Mouse (Mus musculus) spleen, postnatal 0 days (tissue): ENCODE results near the gene Zfp867. TPM values are rescaled to one million over a fixed set of nuclear protein-coding genes. Genes with fewer than 3 reads are reported as not detected.

Experiments
- polyA plus RNA-seq: library from polyadenylated mRNA; unstranded; fragments of >200 nt; fragmentation: Nextera tagmentation; extraction: Ambion mirVana; gene quantifications from 2 replicates; pipeline ENCODE4 v1.2.1, GENCODE M21; 2015

Gene Zfp867
- polyA plus RNA-seq, result 1.6 and 2.5 TPM in 2 replicates

DNA sequence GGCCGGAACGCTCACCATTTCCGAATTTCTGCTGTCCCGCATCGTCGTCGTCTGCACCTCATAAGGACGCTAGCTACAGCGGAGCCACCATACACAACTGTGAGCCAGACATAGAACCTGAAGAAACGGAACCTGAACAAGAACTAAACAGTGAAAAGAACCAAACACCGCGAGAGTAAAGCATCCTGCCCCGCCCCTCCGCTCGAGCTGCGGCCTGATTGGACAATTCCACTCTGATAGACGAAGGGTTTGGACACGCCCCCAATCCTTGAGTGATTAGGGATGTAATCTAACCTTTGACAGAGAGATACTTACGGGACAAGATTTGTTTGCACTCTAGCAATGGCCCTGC is at the start of gene Zfp867:
Zfp867 (minus strand) TSS at position 149 of the 352 bp plus-strand sequence.

DNA sequence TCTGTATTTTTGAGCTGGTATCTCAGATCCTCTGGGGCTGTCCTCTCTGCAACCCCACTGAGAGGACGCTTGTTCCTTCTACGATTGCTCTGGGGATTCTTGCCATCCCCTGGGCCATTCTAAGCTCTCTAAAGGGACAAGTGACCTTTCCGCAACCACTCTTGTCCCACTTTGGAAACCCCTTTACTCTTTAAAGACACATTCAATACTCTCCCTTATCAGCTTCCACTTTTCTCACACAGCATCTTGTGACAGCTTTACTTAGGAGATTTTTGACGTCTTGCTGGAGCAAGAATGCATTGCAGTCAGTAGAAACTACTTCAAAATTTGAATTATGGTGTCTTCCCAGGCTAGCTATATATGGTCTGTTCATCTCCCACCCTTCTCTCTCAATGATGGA is 21.2 kb downstream of the Zfp867 start, which contains the start of gene Snap47:
Snap47 (minus strand) TSS at position 101 of the 400 bp plus-strand sequence.

DNA sequence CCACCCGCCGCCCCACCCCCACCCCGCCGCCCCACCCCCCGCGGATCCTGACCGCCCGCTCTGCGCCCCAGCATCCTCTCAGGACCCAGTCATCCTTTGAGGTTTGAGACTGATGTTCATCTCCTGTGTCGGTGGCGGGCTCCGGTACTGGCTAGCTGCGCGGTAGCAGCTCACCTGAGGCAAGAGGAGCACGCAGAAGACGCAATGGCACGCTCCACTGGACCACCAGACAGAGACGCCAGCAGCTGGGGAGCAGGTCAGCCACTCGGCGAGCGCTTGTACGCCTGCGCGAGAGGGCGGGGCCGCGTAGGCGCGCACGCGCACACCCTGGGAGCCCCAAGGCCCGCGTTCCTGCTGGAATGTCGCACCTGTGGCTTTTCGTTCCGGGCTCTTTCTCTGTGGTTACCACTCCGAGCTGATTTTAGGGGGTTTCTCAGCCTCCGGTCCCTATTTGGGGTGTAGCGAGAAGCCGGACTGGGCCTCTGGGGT is 22.5 kb downstream of the Zfp867 start, which contains the start of gene Jmjd4:
Jmjd4 (plus strand) TSS at position 305 of the 489 bp plus-strand sequence.

Other genes with a start within 250 kb of the Zfp867 start
- gene Arf1, start 244.2 kb downstream of the Zfp867 start, polyA plus RNA-seq, result 241 and 269 TPM in 2 replicates
- gene Wnt3a, start 181.7 kb downstream of the Zfp867 start, polyA plus RNA-seq, result 0.08 TPM in 1 of 2 replicates, not detected in the other
- 0.88 and 1.5 TPM in 2 replicates for gene Wnt9a, start 165.5 kb downstream of the Zfp867 start, polyA plus RNA-seq
- not detected in 2 replicates for gene Prss38, start 96.8 kb downstream of the Zfp867 start, polyA plus RNA-seq
- 4.1 and 4.5 TPM in 2 replicates for gene Jmjd4, start 22.4 kb downstream of the Zfp867 start, polyA plus RNA-seq
- gene Snap47, start 21.3 kb downstream of the Zfp867 start, polyA plus RNA-seq, result 12.1 and 12.5 TPM in 2 replicates
- gene Zkscan17, start 54.3 kb upstream of the Zfp867 start, polyA plus RNA-seq, result 5.7 and 6.3 TPM in 2 replicates
- gene Nlrp3, start 69.1 kb upstream of the Zfp867 start, polyA plus RNA-seq, result 2.2 and 3.3 TPM in 2 replicates
- gene Olfr222, start 103.8 kb upstream of the Zfp867 start, polyA plus RNA-seq, result not detected in 2 replicates
- gene Olfr223, start 120.8 kb upstream of the Zfp867 start, polyA plus RNA-seq, result not detected in 2 replicates
- 19.7 and 23.9 TPM in 2 replicates for gene Mprip, start 188.8 kb upstream of the Zfp867 start, polyA plus RNA-seq